Mouse (Mus musculus): Measurements from ENCODE around the gene Tbc1d22a. TPM values are rescaled to one million over a fixed set of nuclear protein-coding genes. Genes with fewer than 3 reads are reported as not detected.

The Tbc1d22a gene
- polyA plus RNA-seq, 1 experiment from 2014 or later = 11.6 TPM

GRCm38 (mm10) chr15:86363841-86364295 is 149.6 kb downstream of the Tbc1d22a start:
- peak overlapping the region; percentile 58 for H3K27ac ChIP-seq (ENCODE audit: low read length)
- H3K4me1 ChIP-seq (replicated peaks; ENCODE audit: control insufficient read depth, insufficient read depth, low read length) = peaks cover 59% of the 10 kb centered on the region
- no peak overlapping the region for H3K4me3 ChIP-seq (replicated peaks; ENCODE audit: low read length)
- no peaks in the 10 kb centered on the region for H3K27me3 ChIP-seq (replicated peaks; ENCODE audit: control insufficient read depth, insufficient read depth, low read length)
- ATAC-seq = peak; percentile 65
- no peaks in the 10 kb centered on the region for H3K9me3 ChIP-seq (ENCODE audit: control insufficient read depth, low read length)
- 26% methylated on average over 4 of the region's 4 CpGs for WGBS
- no peak overlapping the region for H3K9ac ChIP-seq (replicated peaks; ENCODE audit: low read depth, low read length)
- H3K36me3 ChIP-seq (ENCODE audit: control insufficient read depth, insufficient read depth) = no peaks in the 10 kb centered on the region
- H3K4me2 ChIP-seq (ENCODE audit: low read length) = no peak overlapping the region

- Histone ChIP-seq H3K4me3 (replicated peaks; ENCODE audit: low read length) (no peak overlapping the region), H3K4me1 (replicated peaks; ENCODE audit: control insufficient read depth, insufficient read depth, low read length) (peaks cover 59% of the 10 kb centered on the region), H3K36me3 (ENCODE audit: control insufficient read depth, insufficient read depth) (no peaks in the 10 kb centered on the region), H3K9me3 (ENCODE audit: control insufficient read depth, low read length) (no peaks in the 10 kb centered on the region), H3K27me3 (replicated peaks; ENCODE audit: control insufficient read depth, insufficient read depth, low read length) (no peaks in the 10 kb centered on the region), H3K9ac (replicated peaks; ENCODE audit: low read depth, low read length) (no peak overlapping the region), H3K4me2 (ENCODE audit: low read length) (no peak overlapping the region), H3K27ac (ENCODE audit: low read length) (no peak overlapping the region)
- 70% methylated on average over 10 of the region's 10 CpGs for WGBS
- no peak for ATAC-seq
Measured at GRCm38 (mm10) chr15:86364948-86365658, 150.8 kb downstream of the Tbc1d22a start.

GRCm38 (mm10) chr15:86366726-86367125 is 152.5 kb downstream of the Tbc1d22a start:
- no peak overlapping the region for H3K4me2 ChIP-seq (ENCODE audit: low read length)
- H3K9ac ChIP-seq (replicated peaks; ENCODE audit: low read depth, low read length) = no peak overlapping the region
- H3K27me3 ChIP-seq (replicated peaks; ENCODE audit: control insufficient read depth, insufficient read depth, low read length) = no peaks in the 10 kb centered on the region
- H3K4me1 ChIP-seq (replicated peaks; ENCODE audit: control insufficient read depth, insufficient read depth, low read length) = peaks cover 59% of the 10 kb centered on the region
- H3K27ac ChIP-seq (ENCODE audit: low read length) = no peak overlapping the region
- no peak for ATAC-seq
- 88% methylated on average over 4 of the region's 4 CpGs for WGBS
- no peaks in the 10 kb centered on the region for H3K36me3 ChIP-seq (ENCODE audit: control insufficient read depth, insufficient read depth)
- no peaks in the 10 kb centered on the region for H3K9me3 ChIP-seq (ENCODE audit: control insufficient read depth, low read length)
- H3K4me3 ChIP-seq (replicated peaks; ENCODE audit: low read length) = no peak overlapping the region

GRCm38 (mm10) chr15:86367247-86367646 is 153.0 kb downstream of the Tbc1d22a start:
- Histone ChIP-seq H3K4me3 (replicated peaks; ENCODE audit: low read length) (no peak overlapping the region), H3K9me3 (ENCODE audit: control insufficient read depth, low read length) (no peaks in the 10 kb centered on the region), H3K4me1 (replicated peaks; ENCODE audit: control insufficient read depth, insufficient read depth, low read length) (peaks cover 56% of the 10 kb centered on the region), H3K36me3 (ENCODE audit: control insufficient read depth, insufficient read depth) (no peaks in the 10 kb centered on the region), H3K9ac (replicated peaks; ENCODE audit: low read depth, low read length) (no peak overlapping the region), H3K4me2 (ENCODE audit: low read length) (no peak overlapping the region), H3K27me3 (replicated peaks; ENCODE audit: control insufficient read depth, insufficient read depth, low read length) (no peaks in the 10 kb centered on the region), H3K27ac (ENCODE audit: low read length) (no peak overlapping the region)
- WGBS = 39% methylated on average over 8 of the region's 8 CpGs
- no peak for ATAC-seq

GRCm38 (mm10) chr15:86370846-86371245 is 156.6 kb downstream of the Tbc1d22a start:
- WGBS = 90% methylated on average over 3 of the region's 3 CpGs
- Histone ChIP-seq H3K4me3 (replicated peaks; ENCODE audit: low read length) (no peak overlapping the region), H3K4me1 (replicated peaks; ENCODE audit: control insufficient read depth, insufficient read depth, low read length) (peaks cover 20% of the 10 kb centered on the region), H3K27ac (ENCODE audit: low read length) (no peak overlapping the region), H3K4me2 (ENCODE audit: low read length) (no peak overlapping the region), H3K9me3 (ENCODE audit: control insufficient read depth, low read length) (no peaks in the 10 kb centered on the region), H3K36me3 (ENCODE audit: control insufficient read depth, insufficient read depth) (no peaks in the 10 kb centered on the region), H3K27me3 (replicated peaks; ENCODE audit: control insufficient read depth, insufficient read depth, low read length) (no peaks in the 10 kb centered on the region), H3K9ac (replicated peaks; ENCODE audit: low read depth, low read length) (no peak overlapping the region)
- no peak for ATAC-seq

GRCm38 (mm10) chr15:86375262-86375661 is 161.0 kb downstream of the Tbc1d22a start:
- Histone ChIP-seq H3K9ac (replicated peaks; ENCODE audit: low read depth, low read length) (no peak overlapping the region), H3K27me3 (replicated peaks; ENCODE audit: control insufficient read depth, insufficient read depth, low read length) (no peaks in the 10 kb centered on the region), H3K36me3 (ENCODE audit: control insufficient read depth, insufficient read depth) (no peaks in the 10 kb centered on the region), H3K4me1 (replicated peaks; ENCODE audit: control insufficient read depth, insufficient read depth, low read length) (no peaks in the 10 kb centered on the region), H3K4me3 (replicated peaks; ENCODE audit: low read length) (no peak overlapping the region), H3K4me2 (ENCODE audit: low read length) (no peak overlapping the region), H3K27ac (ENCODE audit: low read length) (no peak overlapping the region), H3K9me3 (ENCODE audit: control insufficient read depth, low read length) (no peaks in the 10 kb centered on the region)
- ATAC-seq = no peak
- 88% methylated on average over 3 of the region's 3 CpGs for WGBS

- Histone ChIP-seq H3K9me3 (ENCODE audit: control insufficient read depth, low read length) (no peaks in the 10 kb centered on the region), H3K4me3 (replicated peaks; ENCODE audit: low read length) (no peak overlapping the region), H3K27ac (ENCODE audit: low read length) (no peak overlapping the region), H3K9ac (replicated peaks; ENCODE audit: low read depth, low read length) (no peak overlapping the region), H3K4me1 (replicated peaks; ENCODE audit: control insufficient read depth, insufficient read depth, low read length) (no peaks in the 10 kb centered on the region), H3K36me3 (ENCODE audit: control insufficient read depth, insufficient read depth) (no peaks in the 10 kb centered on the region), H3K4me2 (ENCODE audit: low read length) (no peak overlapping the region), H3K27me3 (replicated peaks; ENCODE audit: control insufficient read depth, insufficient read depth, low read length) (no peaks in the 10 kb centered on the region)
- no peak for ATAC-seq
- 85% methylated on average over 6 of the region's 6 CpGs for WGBS
Measured at GRCm38 (mm10) chr15:86375860-86376394, 161.7 kb downstream of the Tbc1d22a start.

GRCm38 (mm10) chr15:86383278-86383677 is 169.0 kb downstream of the Tbc1d22a start:
- no peaks in the 10 kb centered on the region for H3K9me3 ChIP-seq (ENCODE audit: control insufficient read depth, low read length)
- ATAC-seq = peak; percentile 54; the same call in 1 of the 2 replicates

GRCm38 (mm10) chr15:86385436-86385835 is 171.2 kb downstream of the Tbc1d22a start:
- H3K4me1 ChIP-seq (replicated peaks; ENCODE audit: control insufficient read depth, insufficient read depth, low read length) = no peaks in the 10 kb centered on the region; the same call in 1 of the 2 replicates
- H3K27me3 ChIP-seq (replicated peaks; ENCODE audit: control insufficient read depth, insufficient read depth, low read length) = no peaks in the 10 kb centered on the region
- ATAC-seq = no peak
- H3K27ac ChIP-seq (ENCODE audit: low read length) = no peak overlapping the region
- H3K4me2 ChIP-seq (ENCODE audit: low read length) = no peak overlapping the region
- no peaks in the 10 kb centered on the region for H3K36me3 ChIP-seq (ENCODE audit: control insufficient read depth, insufficient read depth)
- no peak overlapping the region for H3K4me3 ChIP-seq (replicated peaks; ENCODE audit: low read length)
- H3K9ac ChIP-seq (replicated peaks; ENCODE audit: low read depth, low read length) = no peak overlapping the region
- no peaks in the 10 kb centered on the region for H3K9me3 ChIP-seq (ENCODE audit: control insufficient read depth, low read length)
- 50% methylated on average over 2 of the region's 2 CpGs for WGBS

More at GRCm38 (mm10) chr15:86383278-86383677, 169.0 kb downstream of the Tbc1d22a start:
- Histone ChIP-seq H3K9ac (replicated peaks; ENCODE audit: low read depth, low read length) (no peak overlapping the region), H3K4me1 (replicated peaks; ENCODE audit: control insufficient read depth, insufficient read depth, low read length) (no peaks in the 10 kb centered on the region; the same call in 1 of the 2 replicates), H3K27me3 (replicated peaks; ENCODE audit: control insufficient read depth, insufficient read depth, low read length) (no peaks in the 10 kb centered on the region), H3K36me3 (ENCODE audit: control insufficient read depth, insufficient read depth) (no peaks in the 10 kb centered on the region), H3K4me3 (replicated peaks; ENCODE audit: low read length) (no peak overlapping the region), H3K27ac (ENCODE audit: low read length) (0 out of 2 replicates have a peak overlapping the region, but pooled peaks have one; percentile 26), H3K4me2 (ENCODE audit: low read length) (no peak overlapping the region)
- WGBS = 13% methylated on average over 5 of the region's 5 CpGs
